Mouse (Mus musculus) gastrocnemius, postnatal 25 days (tissue): ENCODE measurements around the gene Sumf1. TPM values are rescaled to one million over a fixed set of nuclear protein-coding genes. Genes with fewer than 3 reads are reported as not detected.
A peak's percentile ranks its signal among the peaks of the same experiment; 100 is the strongest.

ENCODE experiments used
- DNase-seq: peaks from one replicate; pipeline ENCODE4 v3.0.0; 2022
- total RNA-seq, 2 experiments: library from RNA; stranded (reverse); gene quantifications; 1 replicate in 1 of 2; 2 replicates in 1 of 2; pipeline ENCODE4 v1.2.3; 2021

Sumf1 gene
- total RNA-seq, 2 experiments from 2014 or later, result 7.6 to 9.2 TPM

DNA sequence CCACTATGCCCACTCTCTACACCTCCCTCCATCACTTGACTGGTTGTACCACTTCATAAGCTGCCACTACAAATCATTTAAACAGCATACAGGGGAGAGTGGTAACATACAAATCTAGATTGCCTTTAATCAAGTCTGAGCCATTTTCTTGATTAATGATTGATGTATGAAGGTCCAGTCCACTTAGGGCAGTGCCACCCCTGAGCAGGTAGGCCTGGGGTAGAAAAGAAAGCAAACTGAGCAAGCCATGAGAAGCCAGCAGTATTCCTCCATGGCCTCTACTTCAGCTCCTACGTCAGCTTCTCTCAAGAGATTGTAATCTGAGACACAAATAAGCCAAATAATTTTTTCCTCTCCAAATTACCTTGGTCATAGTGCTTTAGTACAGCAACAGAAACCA lies 94.1 kb downstream of the Sumf1 start:
- DNase-seq, result no peak

DNA sequence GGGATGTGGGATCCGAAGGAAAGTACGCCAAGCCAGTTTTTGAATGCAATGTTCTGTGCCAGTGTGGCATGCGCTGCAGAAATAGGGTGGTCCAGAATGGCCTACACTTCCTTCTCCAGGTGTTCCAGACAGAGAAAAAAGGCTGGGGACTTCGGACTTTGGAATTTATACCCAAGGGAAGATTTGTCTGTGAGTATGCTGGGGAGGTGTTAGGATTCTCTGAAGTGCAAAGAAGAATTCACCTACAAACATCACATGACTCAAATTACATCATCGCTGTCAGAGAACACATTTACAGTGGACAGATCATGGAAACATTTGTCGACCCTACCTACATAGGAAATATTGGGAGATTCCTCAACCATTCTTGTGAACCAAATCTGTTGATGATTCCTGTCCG lies 109.5 kb downstream of the Sumf1 start:
- DNase-seq, result no peak

DNA sequence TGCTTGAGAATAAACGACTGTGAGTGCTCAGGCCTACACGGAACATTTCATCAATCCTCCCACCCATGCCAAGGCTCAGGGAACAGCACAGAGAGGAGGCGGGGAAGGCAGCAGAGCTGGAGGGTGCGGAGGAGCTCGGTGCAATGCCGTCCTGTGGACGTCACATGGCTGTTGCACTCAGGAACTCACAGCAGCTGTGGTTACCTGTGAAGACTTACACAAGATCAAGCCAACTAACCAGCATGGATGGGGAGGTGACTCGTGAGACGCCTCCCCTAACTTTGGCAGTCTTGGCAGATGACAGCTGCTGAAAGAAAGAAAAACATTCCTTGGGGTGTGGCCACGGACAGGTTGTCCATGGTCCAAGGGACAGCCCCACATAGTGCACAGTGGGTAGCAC lies 110.8 kb downstream of the Sumf1 start:
- no peak for DNase-seq

DNA sequence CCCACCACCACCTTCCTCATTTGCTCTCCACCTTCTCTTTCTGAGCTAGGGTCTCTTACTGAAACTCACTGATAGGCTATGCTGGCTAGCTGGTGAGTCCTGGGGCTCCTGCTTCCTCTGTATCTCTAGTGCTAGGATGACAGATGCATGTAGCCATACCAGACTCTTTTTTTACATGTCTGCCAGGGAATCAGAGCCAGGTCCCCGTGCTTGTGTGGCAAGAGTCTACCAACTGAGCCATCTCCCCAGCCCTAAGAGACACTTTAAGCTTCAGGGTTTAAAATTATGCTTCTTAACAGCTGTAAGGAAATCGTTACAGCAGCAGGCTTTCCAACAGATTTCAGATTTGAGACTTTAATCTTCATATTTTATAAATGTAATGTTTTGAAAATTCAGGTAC lies 111.5 kb downstream of the Sumf1 start:
- no peak for DNase-seq

DNA sequence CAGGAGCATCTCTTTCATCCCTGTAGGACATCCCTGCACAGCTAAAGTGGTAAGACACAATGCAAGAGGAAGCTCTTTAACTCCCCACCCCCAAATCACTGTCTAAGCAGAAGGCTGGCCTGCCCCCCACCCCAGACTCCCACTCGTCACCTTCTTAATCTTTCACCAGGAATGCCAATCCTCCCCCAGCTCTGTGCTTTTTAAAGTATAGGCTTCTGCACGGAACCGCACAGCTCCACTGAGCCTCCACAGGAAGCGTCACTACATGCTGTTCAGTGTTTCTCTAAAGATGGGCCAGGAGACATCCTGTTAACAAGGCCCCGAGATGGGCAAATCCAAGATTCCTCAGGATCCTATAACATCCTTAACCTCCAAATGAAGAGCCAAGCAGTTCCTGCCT lies 112.3 kb downstream of the Sumf1 start:
- DNase-seq, result no peak

DNA sequence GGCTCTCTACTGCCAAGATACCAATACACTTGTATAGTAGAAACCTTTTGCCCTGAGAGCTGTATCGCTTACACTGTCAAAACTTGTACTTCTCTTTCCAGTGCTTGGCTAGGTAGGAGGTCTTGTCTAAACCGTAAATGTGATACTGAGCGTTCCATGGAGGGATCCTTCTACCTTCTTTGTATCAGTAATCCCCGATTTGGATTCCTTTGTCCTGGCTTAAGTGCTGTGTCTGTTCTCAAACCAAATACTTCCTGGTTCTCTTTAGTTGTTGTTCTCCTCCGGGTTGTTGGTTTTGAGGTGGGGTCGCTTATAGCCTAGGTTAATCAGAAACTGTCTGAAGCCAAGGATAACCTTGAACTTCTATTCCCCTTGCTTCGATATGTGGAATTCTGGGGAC lies 114.4 kb downstream of the Sumf1 start:
- DNase-seq, result no peak

DNA sequence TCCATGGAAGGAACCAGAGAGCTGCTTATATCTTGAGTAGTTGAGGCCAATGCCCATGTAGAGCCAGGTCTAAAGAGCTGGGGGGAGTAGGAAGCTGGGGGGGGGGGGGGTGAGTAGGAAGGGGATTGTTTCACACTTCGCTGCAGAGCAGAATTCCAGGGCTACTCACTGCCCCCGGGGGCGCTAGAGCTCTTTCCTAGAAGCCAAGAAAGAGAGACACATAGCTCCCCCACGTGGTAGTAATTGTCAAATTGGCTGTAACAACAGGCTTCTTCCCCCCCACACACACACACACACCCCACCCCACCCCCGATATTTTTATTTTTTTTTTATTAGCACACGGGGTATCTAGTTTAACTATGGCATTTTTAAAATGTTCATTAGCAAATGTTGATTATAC lies 119.8 kb downstream of the Sumf1 start:
- DNase-seq, result peak; percentile 54

DNA sequence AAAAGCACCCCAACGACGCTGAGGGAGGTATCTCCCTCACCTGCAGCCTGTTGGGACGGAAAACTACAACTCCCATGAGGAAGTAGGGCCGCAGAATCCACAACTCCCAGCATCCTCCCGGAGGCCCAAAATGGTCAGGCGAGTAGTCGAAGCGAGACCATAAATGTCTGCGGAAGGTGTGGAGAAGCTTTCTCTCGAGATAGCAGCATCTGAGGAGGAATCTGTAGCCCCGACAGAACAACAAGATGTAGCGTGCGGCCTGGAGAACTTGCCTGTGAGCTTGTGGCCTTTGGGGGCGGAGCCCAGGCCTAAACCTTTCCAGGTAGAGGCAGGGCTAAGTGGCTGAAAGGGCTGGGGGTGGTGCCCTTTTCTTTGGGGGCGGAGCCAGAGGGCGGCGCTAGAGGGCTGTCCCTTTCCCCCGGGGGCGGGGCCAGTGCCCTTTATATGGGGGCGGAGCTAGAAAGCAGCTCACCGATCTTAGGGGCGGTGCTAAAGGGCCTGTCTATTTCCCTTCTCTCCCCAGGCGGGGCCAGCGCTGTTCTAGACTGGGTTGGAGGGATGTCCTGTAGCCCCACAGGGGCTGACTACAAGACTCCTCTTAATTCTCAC lies 120.4 kb downstream of the Sumf1 start, which contains the start of gene Setmar:
TSS of gene Setmar (plus strand) at position 128 of the 609 bp plus-strand sequence.
- peak; percentile 95 for DNase-seq

DNA sequence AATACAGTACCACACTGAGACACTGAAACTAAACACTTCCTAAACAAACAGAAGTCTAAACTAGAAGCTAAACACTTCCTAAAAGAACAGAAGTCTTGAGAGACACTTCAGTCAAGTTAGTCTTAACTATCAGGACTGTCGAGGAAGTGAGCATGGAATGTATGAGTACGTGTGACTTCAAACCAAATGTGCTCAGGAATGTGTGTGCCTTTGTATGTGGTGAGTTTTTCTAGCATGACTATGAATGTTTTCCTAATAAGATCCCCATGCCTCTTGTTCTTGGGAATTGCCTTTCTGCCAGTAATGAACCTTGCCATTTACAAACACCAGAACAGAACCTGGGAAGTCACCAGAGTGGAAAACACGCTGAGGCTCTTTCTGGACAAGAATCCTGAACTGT lies 124.3 kb downstream of the Sumf1 start:
- DNase-seq, result no peak

DNA sequence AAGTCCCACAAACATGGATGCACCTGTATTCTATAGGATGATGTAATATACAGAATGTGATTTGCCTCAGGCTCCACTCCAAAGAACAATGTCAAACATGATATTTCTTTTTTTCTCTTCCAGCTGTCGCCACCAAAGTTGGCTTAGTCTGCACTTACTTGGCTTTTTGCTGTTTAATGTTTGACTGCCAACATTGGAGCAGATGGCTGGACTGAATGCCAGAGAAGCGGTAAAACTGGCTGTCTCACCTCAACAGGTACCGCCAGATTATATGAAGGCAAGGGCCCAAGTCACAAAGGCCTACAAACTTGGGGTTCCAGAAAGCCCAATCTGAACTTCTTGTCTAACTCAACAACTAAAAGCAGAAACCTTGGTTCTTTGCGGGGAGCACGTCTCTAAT lies 127.3 kb downstream of the Sumf1 start:
- no peak for DNase-seq

DNA sequence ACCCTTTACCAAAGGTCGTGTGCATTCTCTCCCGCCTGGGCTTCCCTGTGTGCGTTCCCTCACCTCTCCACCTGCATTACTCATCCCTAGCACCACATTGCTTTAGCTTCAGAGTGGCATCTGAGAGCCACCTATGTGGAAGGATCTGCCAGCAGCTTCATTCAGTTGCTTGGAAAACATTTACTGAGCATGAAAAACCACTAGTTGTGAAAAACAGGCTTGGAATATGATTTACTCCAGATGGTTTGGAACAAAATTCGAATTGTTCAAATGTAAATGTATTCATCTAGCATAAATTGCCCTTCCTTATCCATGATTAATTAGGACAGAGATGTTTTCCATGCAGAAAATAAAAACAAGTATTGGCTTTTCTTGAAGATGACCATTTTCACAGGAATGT lies 128.0 kb downstream of the Sumf1 start:
- no peak for DNase-seq

Other genes with a start within 250 kb of the Sumf1 start
- 1 to 10 TPM; 4.0 TPM for gene Setmar, start 120.5 kb downstream of the Sumf1 start, total RNA-seq
- gene Itpr1, start 27.5 kb upstream of the Sumf1 start, total RNA-seq, result 10 to 100 TPM; 12.3 to 12.5 TPM